Mouse (Mus musculus): ENCODE data around the gene Sugp2.

The Sugp2 gene

GRCm38 (mm10) chr8:70220236-70220840, 13.7 kb upstream of the Sugp2 start:
- peak in 1 of 2 experiments; percentile 51 for DNase-seq (ENCODE audit: low spot score in 2 of 2)

DNA sequence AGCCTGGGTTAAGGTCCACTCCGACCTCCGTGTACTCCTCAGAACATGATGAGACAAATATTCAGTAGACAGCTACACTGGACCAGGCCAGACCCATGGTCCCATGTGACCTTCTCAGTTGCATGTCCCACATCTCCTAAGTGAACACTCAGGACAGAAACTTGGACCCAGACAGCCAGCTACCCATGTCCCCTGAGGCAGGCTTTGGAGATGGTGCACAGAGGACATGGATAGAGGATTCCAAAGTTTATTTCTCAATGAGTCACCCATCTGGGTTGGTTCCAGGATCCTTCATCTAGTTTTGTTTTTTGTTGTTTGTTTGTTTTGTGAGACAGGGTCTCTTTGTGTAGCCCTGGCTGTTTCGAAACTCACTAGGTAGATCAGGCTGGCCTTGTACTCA, 13.1 kb upstream of the Sugp2 start:
- DNase-seq (ENCODE audit: low spot score in 2 of 2): peak in 1 of 2 experiments; percentile 48

DNA sequence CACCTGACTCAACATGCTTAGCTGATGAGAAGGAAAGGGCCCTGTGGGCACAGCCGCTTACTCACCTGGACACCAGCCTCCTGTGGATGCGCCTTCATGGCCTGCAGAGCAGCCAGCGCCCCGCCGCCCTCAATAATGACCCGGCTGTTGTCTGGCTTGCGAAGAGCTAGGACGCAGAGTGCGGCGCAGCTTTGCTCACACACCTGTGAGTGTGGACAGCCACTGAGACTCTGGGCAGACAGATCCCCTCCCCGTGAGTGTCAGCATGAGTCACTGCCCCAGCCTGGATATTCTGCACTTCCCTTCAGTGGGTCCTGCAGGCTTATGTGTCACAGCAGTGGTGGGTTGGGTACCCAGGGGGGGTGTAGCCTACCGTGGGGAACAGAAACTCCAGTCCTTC, 12.0 kb upstream of the Sugp2 start:
- DNase-seq (ENCODE audit: low spot score in 2 of 2): no peak

GRCm38 (mm10) chr8:70223341-70223740, 10.7 kb upstream of the Sugp2 start:
- DNase-seq (ENCODE audit: low spot score in 2 of 2): no peak

GRCm38 (mm10) chr8:70227997-70228396, 6.0 kb upstream of the Sugp2 start:
- DNase-seq (ENCODE audit: low spot score in 2 of 2): no peak

GRCm38 (mm10) chr8:70230837-70231236, 3.2 kb upstream of the Sugp2 start:
- no peak for DNase-seq (ENCODE audit: low spot score in 2 of 2)

GRCm38 (mm10) chr8:70233606-70234005, 420 bp upstream of the Sugp2 start:
- DNase-seq (ENCODE audit: low spot score in 2 of 2): no peak

- DNase-seq (ENCODE audit: low spot score in 2 of 2): no peak
These were observed 729 bp downstream of the Sugp2 start for GRCm38 (mm10) chr8:70234781-70235128.

DNA sequence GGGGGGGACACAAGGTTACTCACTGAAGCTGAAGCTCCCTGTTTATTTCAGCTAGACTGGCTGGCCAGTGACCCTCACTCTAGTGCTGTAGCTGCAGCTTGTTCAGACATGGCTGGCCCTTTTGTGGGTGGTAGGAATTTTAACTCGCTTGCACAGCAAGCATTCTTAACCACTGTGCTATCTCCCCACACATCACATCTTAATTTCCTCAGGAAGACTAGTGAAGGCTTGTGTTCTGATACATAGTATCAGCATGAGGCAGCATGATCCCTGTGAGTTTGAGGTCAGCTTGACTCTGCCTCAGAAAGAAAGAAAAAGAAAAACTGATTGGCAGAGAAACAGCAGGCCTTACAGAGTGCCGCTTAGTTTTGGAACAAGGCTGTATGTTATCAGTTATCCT, 3.8 kb downstream of the Sugp2 start:
- DNase-seq (ENCODE audit: low spot score in 2 of 2): no peak

GRCm38 (mm10) chr8:70240642-70241041, 6.6 kb downstream of the Sugp2 start:
- DNase-seq (ENCODE audit: low spot score in 2 of 2): no peak

GRCm38 (mm10) chr8:70246622-70247021, 12.6 kb downstream of the Sugp2 start:
- no peak for DNase-seq (ENCODE audit: low spot score in 2 of 2)

- DNase-seq (ENCODE audit: low spot score in 2 of 2): no peak
These were observed 13.8 kb downstream of the Sugp2 start for GRCm38 (mm10) chr8:70247841-70248240.

DNA sequence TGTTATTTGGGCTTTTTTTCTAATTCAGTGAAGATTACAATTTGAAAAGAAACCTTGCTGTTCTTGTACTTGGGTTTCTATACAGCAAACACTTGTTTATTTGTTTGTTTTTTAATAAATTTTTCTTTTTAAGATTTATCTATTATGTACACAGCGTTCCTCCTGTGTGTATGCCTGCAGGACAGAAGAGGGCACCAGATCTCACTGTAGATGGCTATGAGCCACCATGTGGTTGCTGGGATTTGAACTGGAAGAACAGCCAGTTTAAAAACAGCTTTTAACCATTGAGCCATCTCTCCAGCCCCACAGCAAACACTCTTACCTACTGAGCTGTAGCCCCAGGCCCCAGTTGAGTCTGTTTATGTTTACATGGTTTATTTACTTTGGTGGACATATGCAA, 20.6 kb downstream of the Sugp2 start:
- DNase-seq (ENCODE audit: low spot score in 2 of 2): no peak

- no peak for DNase-seq (ENCODE audit: low spot score in 2 of 2)
These were observed 23.4 kb downstream of the Sugp2 start for GRCm38 (mm10) chr8:70257456-70257855.

DNA sequence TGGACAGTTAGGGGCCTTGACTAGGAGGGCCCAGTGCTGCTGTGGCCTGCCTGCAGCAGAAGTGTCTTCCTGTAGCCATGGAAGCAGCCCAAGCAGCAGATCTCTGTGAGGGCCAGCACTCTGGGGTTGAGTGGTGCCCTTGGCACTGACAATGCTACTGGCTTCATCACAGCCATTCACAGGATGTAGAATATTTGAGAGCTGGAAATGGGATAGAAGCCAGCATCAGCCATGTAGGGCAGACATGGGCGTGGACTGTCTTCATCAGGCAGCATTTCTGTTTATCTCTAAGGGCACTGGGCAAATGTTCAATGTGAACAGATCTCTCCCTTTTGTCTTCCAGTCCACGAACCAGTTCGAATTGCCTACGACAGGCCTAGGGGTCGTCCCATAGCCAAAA, 24.6 kb downstream of the Sugp2 start:
- DNase-seq (ENCODE audit: low spot score in 2 of 2): peak in 1 of 2 experiments; percentile 29

DNA sequence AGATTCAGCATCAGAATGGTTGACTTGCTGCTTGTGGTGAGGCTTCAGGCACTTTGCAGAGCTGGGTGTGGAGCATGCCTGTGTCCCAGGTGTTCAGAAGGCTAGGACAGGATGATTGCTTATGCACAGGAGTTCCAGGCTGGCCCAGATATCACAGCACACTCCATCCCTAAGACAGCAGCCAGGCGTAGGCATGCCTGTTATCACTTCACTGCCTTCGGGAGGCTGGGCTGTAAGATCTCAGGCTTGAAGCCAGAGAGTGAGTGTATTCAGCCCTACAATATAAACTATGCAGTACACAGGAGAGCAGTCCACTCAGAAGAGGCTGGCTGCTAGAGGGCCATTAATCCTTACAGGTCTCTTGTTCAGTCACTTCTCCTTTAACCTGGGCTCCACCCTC, 25.0 kb downstream of the Sugp2 start:
- no peak for DNase-seq (ENCODE audit: low spot score in 2 of 2)

DNA sequence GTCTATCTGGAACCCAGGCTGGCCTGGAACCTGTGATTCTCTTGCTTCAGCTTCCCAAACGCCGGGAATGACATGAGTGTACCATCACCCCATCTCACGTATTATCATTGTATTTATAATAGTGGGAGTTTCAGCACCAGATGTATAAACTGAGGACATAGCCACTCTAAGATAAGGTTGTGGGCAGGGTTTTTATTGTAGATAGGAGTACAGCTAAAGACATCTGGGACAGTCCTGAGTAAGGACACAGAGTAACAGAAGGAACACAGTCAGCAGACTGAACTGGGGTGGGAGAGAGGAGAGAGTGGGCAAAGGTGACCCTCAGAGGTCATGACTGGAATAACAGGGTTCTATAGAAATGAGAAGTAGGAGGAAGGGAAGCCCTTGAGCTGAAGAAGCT, 33.6 kb downstream of the Sugp2 start:
- no peak for DNase-seq (ENCODE audit: low spot score in 2 of 2)

DNA sequence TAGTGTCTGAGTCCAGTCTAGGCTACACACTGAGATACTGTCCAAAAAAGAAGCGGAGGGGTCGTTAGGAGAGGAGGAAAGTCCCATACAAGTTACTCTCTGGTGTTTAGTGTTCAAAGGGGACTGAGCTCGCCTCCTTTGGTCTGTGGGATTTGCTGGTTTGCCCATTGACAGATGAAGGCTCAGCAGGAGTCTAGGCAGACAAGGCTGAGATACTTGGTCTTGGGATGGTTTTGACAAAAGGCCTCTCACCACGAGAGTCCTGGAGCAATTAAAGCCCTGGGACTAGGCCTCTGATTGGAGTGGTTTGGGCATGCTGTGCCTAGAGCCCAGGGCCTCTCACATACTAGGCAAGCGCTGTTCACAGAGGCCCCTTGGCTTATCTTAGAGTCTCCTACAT, 34.3 kb downstream of the Sugp2 start:
- DNase-seq (ENCODE audit: low spot score in 2 of 2): no peak

DNA sequence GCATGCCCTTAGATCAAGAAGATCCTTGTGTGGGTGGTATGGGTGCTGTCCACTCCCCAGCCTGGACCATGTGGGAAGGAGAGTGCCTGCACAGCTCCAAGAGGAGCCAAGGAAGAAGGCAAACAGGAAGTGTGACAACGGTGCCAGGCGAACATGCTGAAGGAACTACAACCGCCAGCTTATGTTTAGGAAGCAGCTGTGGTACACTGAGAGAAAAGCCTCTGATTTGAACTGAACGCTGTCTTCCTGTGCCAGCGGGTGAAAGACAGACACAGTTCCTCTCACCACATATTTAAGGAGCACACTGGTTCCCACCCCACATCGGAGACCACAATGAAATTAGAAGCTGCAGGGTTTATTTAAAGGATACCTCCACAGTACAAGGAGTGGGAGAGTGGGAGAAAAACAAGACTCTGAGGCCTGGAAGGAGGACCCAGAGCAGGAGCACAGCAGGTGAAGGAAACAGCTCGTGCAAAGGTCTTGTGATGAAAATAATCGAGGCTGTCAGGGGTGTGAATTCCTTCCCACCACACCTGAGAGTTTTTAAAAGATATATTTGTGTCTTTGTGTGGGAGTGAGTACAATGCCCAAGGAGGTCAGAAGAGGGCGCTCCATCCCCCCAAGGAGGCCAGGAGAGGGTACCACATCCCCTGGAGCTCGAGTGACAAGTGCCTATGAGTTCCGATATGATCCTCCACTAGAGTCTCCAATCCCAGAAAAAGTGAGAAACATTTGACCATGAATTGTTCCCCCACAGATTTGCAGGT, 35.0 kb downstream of the Sugp2 start:
- DNase-seq (ENCODE audit: low spot score in 2 of 2): no peak

DNA sequence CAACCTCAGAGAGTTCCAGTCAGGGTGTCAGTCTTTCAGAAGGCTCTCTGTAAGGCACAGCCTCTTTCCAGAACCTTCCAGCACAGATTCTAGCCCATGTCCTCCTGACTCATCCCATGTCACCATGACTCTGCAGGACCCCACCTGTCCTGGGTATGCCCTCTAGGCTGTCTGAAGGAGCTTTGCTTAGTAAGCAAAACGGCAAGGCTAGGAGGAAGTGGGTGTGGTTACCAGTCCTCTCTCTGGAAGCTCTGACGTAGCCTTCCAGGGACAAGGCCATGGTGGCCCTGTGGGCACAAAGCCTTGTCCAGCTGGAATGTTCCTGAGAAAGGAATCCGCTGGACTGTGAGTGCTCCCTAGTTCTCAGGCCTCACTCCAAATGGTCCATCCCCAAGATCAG, 38.9 kb downstream of the Sugp2 start:
- DNase-seq (ENCODE audit: low spot score in 2 of 2): peak in 1 of 2 experiments; percentile 57

DNA sequence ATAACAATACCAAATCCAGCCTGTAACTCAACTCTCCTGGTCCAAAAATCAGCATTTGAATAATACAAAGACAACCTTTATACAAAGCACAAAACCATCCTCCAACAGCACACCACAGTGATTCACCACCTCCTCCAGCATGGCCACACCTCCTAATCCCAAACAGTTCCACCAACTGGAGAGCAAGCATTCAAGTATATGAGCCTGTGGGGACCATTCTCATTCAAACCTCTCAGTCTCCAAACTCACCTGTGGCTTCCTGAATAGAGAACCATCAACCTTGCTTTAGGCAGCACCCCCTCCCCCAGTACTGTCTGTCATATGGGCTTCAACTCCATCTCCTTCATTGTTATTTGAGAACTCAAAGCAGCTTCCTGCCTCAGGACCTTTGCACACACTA, 40.3 kb downstream of the Sugp2 start:
- no peak for DNase-seq (ENCODE audit: low spot score in 2 of 2)

DNA sequence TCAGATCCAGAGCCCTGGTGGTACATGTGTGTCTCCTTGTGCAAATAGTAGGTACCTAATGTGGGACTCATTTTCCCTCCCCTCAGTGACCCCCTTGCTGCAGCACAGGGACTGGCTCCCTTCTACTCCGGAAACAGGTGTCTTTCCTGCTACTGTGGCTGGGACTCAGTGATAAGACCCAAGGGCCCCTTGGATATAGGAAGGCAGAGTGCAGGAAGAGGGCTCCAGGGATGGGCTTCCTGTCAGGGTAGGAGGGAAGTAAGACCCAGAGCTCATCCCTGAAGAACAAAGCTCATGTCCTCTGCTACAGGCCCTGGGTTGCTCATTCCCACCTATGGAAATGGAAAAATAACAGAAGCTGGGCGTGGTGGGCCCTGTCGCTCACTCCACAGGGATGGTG, 42.5 kb downstream of the Sugp2 start:
- peak; percentile 35 to 80 for DNase-seq (ENCODE audit: low spot score in 2 of 2)

DNA sequence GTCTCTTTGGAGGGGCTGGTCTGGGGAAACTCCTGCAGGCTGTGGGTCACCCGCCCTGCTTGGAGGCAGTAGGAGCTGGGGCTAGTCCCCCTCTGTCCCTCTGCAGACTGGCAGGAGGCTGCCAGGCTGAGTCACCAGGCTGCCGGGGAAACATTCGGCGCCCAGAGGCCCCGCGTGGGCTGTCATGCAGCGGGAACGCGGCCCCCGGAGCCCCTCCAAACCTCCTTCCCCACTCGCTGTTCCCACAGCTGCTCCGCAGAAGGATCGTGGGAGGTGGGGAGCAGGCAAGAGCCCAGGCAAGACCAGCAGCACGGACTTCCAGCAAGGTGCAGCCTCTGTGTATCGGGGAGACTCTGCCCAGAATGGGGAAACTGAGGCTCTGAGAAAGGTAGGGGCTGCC, 44.1 kb downstream of the Sugp2 start:
- no peak for DNase-seq (ENCODE audit: low spot score in 2 of 2)

DNA sequence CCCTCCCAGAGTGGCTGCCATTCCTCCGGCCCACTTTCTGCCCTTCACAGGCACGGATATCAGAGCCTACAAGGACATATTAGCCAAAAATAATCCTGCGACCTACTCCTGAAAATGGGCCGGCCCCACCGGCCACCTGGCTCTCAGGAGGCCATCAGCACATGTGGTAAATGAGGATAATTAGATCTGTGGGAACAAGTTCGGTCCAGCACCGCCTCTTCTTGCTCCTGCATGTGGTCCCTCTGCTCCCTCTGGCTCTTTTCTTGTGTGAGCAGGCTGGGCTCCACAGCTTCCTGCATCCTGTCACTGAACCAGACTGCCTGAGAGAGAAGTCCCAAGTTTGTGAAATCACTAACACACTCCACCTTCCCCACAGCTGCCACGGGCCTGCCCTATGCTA, 45.2 kb downstream of the Sugp2 start:
- DNase-seq (ENCODE audit: low spot score in 2 of 2): no peak
